Mouse (Mus musculus) gastrocnemius, adult 8-10 months (tissue): Measurements from ENCODE around the gene 2900092C05Rik. TPM values are rescaled to one million over a fixed set of nuclear protein-coding genes. Genes with fewer than 3 reads are reported as not detected.

Source experiments
- DNase-seq, 2 experiments: peaks; one replicate each; pipeline ENCODE4 v3.0.0; 2022; ENCODE audit warnings: low spot score in 2 of 2
- total RNA-seq, 4 experiments: library from RNA; stranded (reverse); gene quantifications; 2 replicates each; pipeline ENCODE4 v1.2.4; 2022

2900092C05Rik gene
- not detected for total RNA-seq

- no peak for DNase-seq
Observed at GRCm38 (mm10) chr7:12512217-12512616, at the start of gene 2900092C05Rik. Gene 2900092C05Rik, plus strand, starts transcription at chr7:12512517.

DNA sequence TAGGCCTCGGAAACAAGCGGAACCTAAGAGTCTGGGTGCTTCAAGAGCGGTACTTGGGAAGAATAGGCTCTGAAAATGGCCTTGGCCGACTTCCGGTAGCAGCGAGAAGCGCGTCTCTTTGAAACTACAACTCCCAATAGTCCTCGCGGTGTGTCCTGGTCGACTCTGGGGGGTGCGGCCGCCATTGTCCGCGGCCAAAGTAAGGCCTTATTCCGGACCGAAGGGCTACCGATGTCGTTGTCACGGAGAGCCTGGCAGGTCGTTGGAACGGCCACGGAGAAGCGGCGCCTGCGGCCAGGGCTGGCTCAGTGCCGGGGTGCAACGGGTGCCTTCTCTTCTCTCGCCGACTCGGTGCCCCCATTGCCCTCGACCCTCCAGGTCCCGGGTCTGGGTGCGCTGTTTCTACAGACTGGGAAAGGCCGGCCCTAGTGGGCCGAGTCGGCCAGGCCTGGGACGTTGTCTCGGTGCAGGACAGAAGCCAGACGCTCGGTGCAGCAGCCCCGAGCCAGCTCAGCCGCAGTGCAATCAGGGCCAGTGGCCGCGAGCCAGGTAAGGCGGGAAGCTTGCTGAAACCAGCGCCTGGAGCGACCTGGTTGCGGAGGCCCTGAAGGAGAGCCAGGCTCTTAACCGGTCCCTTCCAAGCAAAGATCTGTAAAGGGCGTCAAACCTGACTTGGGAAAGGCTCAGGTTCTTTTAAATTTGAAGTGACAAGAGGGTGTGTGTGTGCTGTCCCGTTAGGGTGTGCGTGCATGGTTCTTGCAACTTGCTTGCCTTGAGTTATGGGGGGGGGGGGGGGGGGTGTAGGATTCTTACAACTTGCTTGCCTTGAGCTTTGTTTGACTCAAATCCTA is 33.9 kb upstream of the 2900092C05Rik start, which contains the start of gene Zfp606:
Zfp606 (plus strand) TSS at position 136 of the 851 bp plus-strand sequence.
- peak; percentile 74 to 79 for DNase-seq

DNA sequence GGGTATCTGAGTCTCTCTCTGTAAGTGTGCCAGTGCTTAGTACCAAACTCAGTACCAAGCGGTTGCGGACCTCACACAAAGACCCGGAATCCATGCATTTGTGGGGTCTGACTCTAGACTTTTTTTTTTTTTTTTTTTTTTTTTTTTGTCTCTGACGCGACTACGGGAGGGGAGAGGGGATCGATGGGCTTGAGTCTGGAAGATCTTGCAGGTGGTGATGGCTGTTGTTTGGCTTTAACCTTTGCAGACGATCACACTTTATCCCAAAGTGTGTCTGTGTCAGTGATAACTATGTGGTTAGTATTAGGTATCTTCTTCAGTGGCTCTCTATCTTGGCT is 33.3 kb upstream of the 2900092C05Rik start:
- DNase-seq, result no peak

DNA sequence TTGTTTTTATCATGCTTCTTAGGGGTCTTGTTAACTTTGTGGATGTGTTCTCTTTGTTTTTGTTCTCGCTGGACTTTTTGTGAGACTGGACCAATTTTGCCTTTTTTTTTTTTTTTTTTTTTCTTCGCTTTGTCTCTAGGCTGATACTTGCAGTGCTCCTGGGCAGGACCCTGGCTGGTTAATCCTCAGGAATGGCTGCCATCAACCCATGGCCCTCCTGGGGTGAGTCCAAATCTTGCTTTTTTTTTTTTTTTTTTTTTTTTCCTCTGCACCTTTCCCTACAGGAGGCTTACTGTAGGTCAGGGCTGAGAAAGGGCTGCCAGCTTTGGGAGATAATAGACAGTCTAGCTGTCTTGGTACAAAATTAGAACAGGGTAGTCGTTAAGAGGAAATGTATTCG is 32.8 kb upstream of the 2900092C05Rik start:
- no peak for DNase-seq

- no peak for DNase-seq
Observed at GRCm38 (mm10) chr7:12483771-12484170, 28.5 kb upstream of the 2900092C05Rik start.

- no peak for DNase-seq
Observed at GRCm38 (mm10) chr7:12485956-12486355, 26.4 kb upstream of the 2900092C05Rik start.

GRCm38 (mm10) chr7:12486691-12487090 is 25.6 kb upstream of the 2900092C05Rik start:
- no peak for DNase-seq

GRCm38 (mm10) chr7:12510913-12511312 is 1.4 kb upstream of the 2900092C05Rik start:
- no peak for DNase-seq

Other genes with a start within 250 kb of the 2900092C05Rik start
- not detected for gene Vmn1r81, start 244.2 kb upstream of the 2900092C05Rik start, total RNA-seq
- not detected for gene Vmn1r82, start 212.1 kb upstream of the 2900092C05Rik start, total RNA-seq
- not detected for gene Vmn1r83, start 183.0 kb upstream of the 2900092C05Rik start, total RNA-seq
- gene Vmn1r84, start 143.2 kb upstream of the 2900092C05Rik start, total RNA-seq, result not detected
- 1 to 10 TPM; 1.3 to 2.8 (median 2.2) TPM for gene Zfp551, start 89.8 kb upstream of the 2900092C05Rik start, total RNA-seq
- gene Zfp606, start 34.2 kb upstream of the 2900092C05Rik start, total RNA-seq, result 1 to 10 TPM; 5.1 to 6.8 (median 5.4) TPM
- under 1 TPM in 1 of 4 experiments, not detected in 3; 0.02 TPM for gene Vmn2r53, start 96.3 kb downstream of the 2900092C05Rik start, total RNA-seq
- not detected for gene Vmn2r54, start 127.8 kb downstream of the 2900092C05Rik start, total RNA-seq
- gene Vmn2r55, start 172.5 kb downstream of the 2900092C05Rik start, total RNA-seq, result not detected
- not detected for gene Vmn2r56, start 222.5 kb downstream of the 2900092C05Rik start, total RNA-seq